Mouse (Mus musculus) intestine, embryonic 16.5 days (tissue): ENCODE measurements around the gene Itga6. TPM values are rescaled to one million over a fixed set of nuclear protein-coding genes. Genes with fewer than 3 reads are reported as not detected.
"Not testable (repeated sequence)": the region's sequence is repeated elsewhere in the genome, so short reads cannot be mapped to it uniquely, and the experiment has no call there.

ENCODE experiments used
- ATAC-seq: fragments of 200-750 bp; cut with Nextera tagmentation; 2 replicates; pipeline ENCODE4 v1.8.0; 2017; ENCODE audit warnings: moderate TSS enrichment, moderate library complexity
- H3K27ac ChIP-seq: fragments of 300-500 bp; sonication (generic); 2 replicates; pipeline ENCODE4 v1.5.1; 2014; ENCODE audit warnings: mild to moderate bottlenecking, low read length
- H3K27me3 ChIP-seq: fragments of 300-500 bp; sonication (generic); replicated peaks from 2 replicates; pipeline ENCODE4 v1.6.1; 2014; ENCODE audit warnings: low read length, control low read depth, mixed read lengths; ENCODE audit not compliant: control insufficient read depth, insufficient read depth
- H3K36me3 ChIP-seq: fragments of 300-500 bp; sonication (generic); 2 replicates; pipeline ENCODE4 v1.6.1; 2014; ENCODE audit warnings: low read length, control low read depth; ENCODE audit not compliant: control insufficient read depth, insufficient read depth
- H3K4me1 ChIP-seq: fragments of 300-500 bp; sonication (generic); 2 replicates; pipeline ENCODE4 v1.6.1; 2014; ENCODE audit warnings: low read length, control low read depth, mixed read lengths; ENCODE audit not compliant: control insufficient read depth, insufficient read depth
- H3K4me2 ChIP-seq: fragments of 300-500 bp; sonication (generic); 2 replicates; pipeline ENCODE4 v1.6.1; 2014; ENCODE audit warnings: low read depth, low read length, control low read depth
- H3K4me3 ChIP-seq: fragments of 300-500 bp; sonication (generic); 2 replicates; pipeline ENCODE4 v1.5.1; 2014; ENCODE audit warnings: mild to moderate bottlenecking, low read length
- H3K9ac ChIP-seq: fragments of 300-500 bp; sonication (generic); 2 replicates; pipeline ENCODE4 v1.6.1; 2014; ENCODE audit warnings: low read depth, low read length
- H3K9me3 ChIP-seq: fragments of 300-500 bp; sonication (generic); 2 replicates; pipeline ENCODE4 v1.6.1; 2016; ENCODE audit warnings: low read length, control low read depth; ENCODE audit not compliant: control insufficient read depth
- WGBS: fragments of 180-500 bp; shearing (Covaris S2); extraction: QIAGEN DNeasy Blood & Tissue Kit; methylation state at CpG from one replicate; pipeline ENCODE4 v1.1.7; 2014; 5-methylcytosine and 5-hydroxymethylcytosine counted together
- polyA plus RNA-seq: library from polyadenylated mRNA; unstranded; fragments of >200 nt; fragmentation: Nextera tagmentation; extraction: Ambion mirVana; gene quantifications from 2 replicates; pipeline ENCODE4 v1.2.1, GENCODE M21; 2015

Gene Itga6
- polyA plus RNA-seq, 1 experiment from 2014 or later, result 22.6 TPM

DNA sequence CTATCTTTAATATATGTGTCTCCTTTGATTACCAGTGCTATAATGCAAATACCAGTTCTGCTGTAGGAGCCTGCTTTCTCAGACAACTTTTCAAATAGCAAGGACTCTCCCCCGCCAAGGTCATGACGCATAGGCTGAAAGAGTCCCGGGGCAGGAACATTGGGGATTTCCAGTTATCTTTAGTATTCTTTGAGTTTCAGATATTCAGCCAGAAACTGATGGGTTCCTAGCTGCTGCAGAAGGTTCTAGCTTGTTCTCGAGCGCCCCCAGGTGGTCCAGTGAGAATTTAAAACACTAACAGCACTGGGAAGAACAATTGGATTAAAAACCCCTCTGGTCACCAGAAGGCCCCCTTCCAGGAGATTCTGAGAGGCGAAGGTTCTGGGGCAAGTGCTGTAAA, 92.4 kb downstream of the Itga6 start:
- H3K27ac ChIP-seq, result no peak overlapping the region
- no peaks in the 10 kb centered on the region for H3K9me3 ChIP-seq
- no peak overlapping the region for H3K9ac ChIP-seq
- no peaks in the 10 kb centered on the region for H3K27me3 ChIP-seq
- H3K36me3 ChIP-seq, result no peaks in the 10 kb centered on the region
- H3K4me1 ChIP-seq, result no peaks in the 10 kb centered on the region; the same call in 1 of the 2 replicates
- 33% methylated on average over 6 of the region's 6 CpGs for WGBS
- H3K4me3 ChIP-seq, result no peak overlapping the region
- ATAC-seq, result no peak
- H3K4me2 ChIP-seq, result no peak overlapping the region

GRCm38 (mm10) chr2:71843316-71843715, 97.9 kb downstream of the Itga6 start:
- no peak for ATAC-seq
- WGBS, result 74% methylated on average over 9 of the region's 9 CpGs
- H3K4me3 ChIP-seq, result no peak overlapping the region
- H3K27ac ChIP-seq, result no peak overlapping the region
- H3K27me3 ChIP-seq, result no peaks in the 10 kb centered on the region
- no peaks in the 10 kb centered on the region for H3K9me3 ChIP-seq
- H3K4me1 ChIP-seq, result no peaks in the 10 kb centered on the region
- no peak overlapping the region for H3K4me2 ChIP-seq
- no peak overlapping the region for H3K9ac ChIP-seq
- 0 out of 2 replicates have a peak, but pooled peaks cover 3% of the 10 kb centered on the region for H3K36me3 ChIP-seq

- no peak overlapping the region for H3K4me2 ChIP-seq
- H3K9me3 ChIP-seq, result no peaks in the 10 kb centered on the region
- no peak overlapping the region for H3K4me3 ChIP-seq
- no peak overlapping the region for H3K9ac ChIP-seq
- no peaks in the 10 kb centered on the region for H3K27me3 ChIP-seq
- no peaks in the 10 kb centered on the region for H3K4me1 ChIP-seq
- WGBS, result 85% methylated on average over 6 of the region's 6 CpGs
- H3K36me3 ChIP-seq, result 0 out of 2 replicates have a peak, but pooled peaks cover 7% of the 10 kb centered on the region
- no peak overlapping the region for H3K27ac ChIP-seq
- no peak for ATAC-seq
These were observed 99.5 kb downstream of the Itga6 start for GRCm38 (mm10) chr2:71844906-71845305.

- H3K36me3 ChIP-seq, H3K4me2 ChIP-seq, ATAC-seq, H3K4me1 ChIP-seq, H3K27me3 ChIP-seq, H3K4me3 ChIP-seq, H3K27ac ChIP-seq, H3K9me3 ChIP-seq, H3K9ac ChIP-seq: not testable (repeated sequence)
- 3% methylated on average over 6 of the region's 8 CpGs for WGBS
These were observed 106.7 kb downstream of the Itga6 start for GRCm38 (mm10) chr2:71852161-71852560.

DNA sequence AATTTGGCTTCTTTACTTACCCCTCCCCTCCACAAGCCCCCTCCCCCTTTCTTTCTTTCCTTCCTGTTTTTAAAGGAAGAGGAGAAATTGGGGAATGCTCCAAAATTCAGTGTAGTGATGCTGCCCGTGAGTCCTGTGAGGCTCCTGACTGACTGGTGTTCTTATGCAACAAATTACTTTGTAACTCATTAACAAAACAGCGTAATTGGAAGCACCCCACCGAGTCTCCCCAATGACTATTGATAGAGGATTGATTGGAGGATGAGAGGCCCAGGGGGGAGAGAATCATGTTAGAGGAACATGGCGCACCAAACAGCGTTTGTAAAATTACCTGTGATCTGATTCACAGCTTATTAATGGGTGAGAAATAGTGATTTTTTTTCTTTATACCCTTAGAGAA, 109.7 kb downstream of the Itga6 start:
- no peaks in the 10 kb centered on the region for H3K4me1 ChIP-seq
- no peak overlapping the region for H3K9ac ChIP-seq
- H3K27me3 ChIP-seq, result no peaks in the 10 kb centered on the region
- H3K9me3 ChIP-seq, result no peaks in the 10 kb centered on the region
- no peak overlapping the region for H3K27ac ChIP-seq
- WGBS, result 72% methylated on average over 5 of the region's 5 CpGs
- ATAC-seq, result no peak
- no peak overlapping the region for H3K4me3 ChIP-seq
- no peak overlapping the region for H3K4me2 ChIP-seq
- no peaks in the 10 kb centered on the region for H3K36me3 ChIP-seq

- Histone ChIP-seq H3K4me1 (0 out of 2 replicates have a peak, but pooled peaks cover 6% of the 10 kb centered on the region), H3K27me3 (no peaks in the 10 kb centered on the region), H3K4me3 (no peak overlapping the region), H3K4me2 (no peak overlapping the region), H3K27ac (no peak overlapping the region), H3K9me3 (no peaks in the 10 kb centered on the region), H3K36me3 (no peaks in the 10 kb centered on the region), H3K9ac (no peak overlapping the region)
- ATAC-seq, result no peak
- 85% methylated on average over 5 of the region's 5 CpGs for WGBS
These were observed 118.2 kb downstream of the Itga6 start for GRCm38 (mm10) chr2:71863531-71864173.

DNA sequence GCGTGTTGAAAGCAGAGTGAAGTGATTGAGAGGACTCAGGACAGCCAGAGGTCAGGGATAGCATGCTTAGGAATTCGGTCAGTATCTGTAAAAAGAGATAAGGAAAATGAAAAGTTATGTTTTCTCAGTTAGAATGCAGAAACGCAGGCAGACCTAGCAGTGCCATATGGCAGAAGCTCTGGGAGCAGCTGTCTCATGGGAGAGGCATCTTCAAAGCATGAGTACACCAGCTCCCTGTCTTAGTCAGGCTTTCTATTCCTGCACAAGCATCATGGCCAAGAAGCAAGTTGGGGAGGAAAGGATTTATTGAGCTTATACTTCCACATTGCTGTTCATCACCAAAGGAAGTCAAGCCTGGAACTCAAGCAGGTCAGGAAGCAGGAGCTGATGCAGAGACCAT, 119.6 kb downstream of the Itga6 start:
- Histone ChIP-seq H3K4me2 (no peak overlapping the region), H3K27me3 (no peaks in the 10 kb centered on the region), H3K9me3 (no peaks in the 10 kb centered on the region), H3K36me3 (no peaks in the 10 kb centered on the region), H3K4me3 (no peak overlapping the region), H3K4me1 (0 out of 2 replicates have a peak, but pooled peaks cover 6% of the 10 kb centered on the region), H3K27ac (no peak overlapping the region), H3K9ac (no peak overlapping the region)
- WGBS, result 50% methylated on average over 3 of the region's 3 CpGs
- ATAC-seq, result no peak

- Histone ChIP-seq H3K27ac (no peak overlapping the region), H3K36me3 (no peaks in the 10 kb centered on the region), H3K9me3 (no peaks in the 10 kb centered on the region), H3K4me3 (no peak overlapping the region), H3K27me3 (no peaks in the 10 kb centered on the region), H3K9ac (no peak overlapping the region), H3K4me1 (0 out of 2 replicates have a peak, but pooled peaks cover 6% of the 10 kb centered on the region), H3K4me2 (no peak overlapping the region)
- WGBS, result 62% methylated on average over 3 of the region's 3 CpGs
- no peak for ATAC-seq
These were observed 120.5 kb downstream of the Itga6 start for GRCm38 (mm10) chr2:71865935-71866334.

GRCm38 (mm10) chr2:71866565-71866964, 121.1 kb downstream of the Itga6 start:
- no peaks in the 10 kb centered on the region for H3K9me3 ChIP-seq
- no peak overlapping the region for H3K9ac ChIP-seq
- no peak overlapping the region for H3K27ac ChIP-seq
- H3K4me2 ChIP-seq, result no peak overlapping the region
- no peaks in the 10 kb centered on the region for H3K36me3 ChIP-seq
- ATAC-seq, result 0 out of 2 replicates have a peak, but pooled peaks have one; percentile 47
- 0 out of 2 replicates have a peak, but pooled peaks cover 6% of the 10 kb centered on the region for H3K4me1 ChIP-seq
- 39% methylated on average over 1 of the region's 1 CpGs for WGBS
- H3K27me3 ChIP-seq, result no peaks in the 10 kb centered on the region
- H3K4me3 ChIP-seq, result no peak overlapping the region

DNA sequence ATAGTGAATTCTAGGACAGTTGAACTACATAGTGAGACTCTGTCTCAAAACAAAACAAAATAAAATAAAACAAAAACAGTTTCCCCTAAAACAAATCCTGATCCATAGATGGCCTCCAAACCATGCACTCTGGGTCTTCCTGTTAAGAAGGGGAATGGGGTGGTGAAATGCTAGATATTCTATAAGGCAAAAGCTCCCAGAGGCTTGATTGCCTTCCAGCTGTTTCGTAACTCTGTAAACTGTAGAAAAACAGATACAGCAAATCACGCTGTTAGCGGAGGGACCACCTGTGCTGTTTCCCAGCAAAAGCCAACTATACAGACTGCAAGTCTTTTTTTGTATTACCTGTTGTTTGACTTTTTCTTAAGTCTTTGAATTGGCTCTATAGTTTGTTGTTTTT, 121.6 kb downstream of the Itga6 start:
- H3K27me3 ChIP-seq, result no peaks in the 10 kb centered on the region
- no peak overlapping the region for H3K4me3 ChIP-seq
- no peak overlapping the region for H3K9ac ChIP-seq
- no peaks in the 10 kb centered on the region for H3K36me3 ChIP-seq
- WGBS, result 65% methylated on average over 3 of the region's 3 CpGs
- no peak overlapping the region for H3K27ac ChIP-seq
- H3K4me2 ChIP-seq, result no peak overlapping the region
- H3K9me3 ChIP-seq, result no peaks in the 10 kb centered on the region
- H3K4me1 ChIP-seq, result 0 out of 2 replicates have a peak, but pooled peaks cover 6% of the 10 kb centered on the region
- no peak for ATAC-seq
